ENCODE assay signal across 21 mouse cellular contexts in genomic region chr5:4580185-4580839, GRCm38 (mm10).
"Had no signal": no experiment of that assay in that cellular context is flagged by ENCODE, and none has a peak within 500 bp of the region (broad histone marks: within the 10 kb centered on the region; RNA-seq: fewer than 3 reads in every experiment).

No protein-coding gene starts in this region.

- H3K27me3 ChIP-seq: kidney, embryonic 15.5 days; limb, embryonic 12.5 days; limb, embryonic 15.5 days; neural tube, embryonic 13.5 days; stomach, embryonic 15.5 days had no signal

- DNase-seq: kidney, adult 11 months; kidney, adult 8-10 months; kidney, postnatal 10 days; kidney, postnatal 36 days; left cerebral cortex, postnatal 4 days; liver, postnatal 0 days; lung, embryonic 14.5 days; retina, postnatal 1 day; right cerebral cortex, postnatal 25 days; spleen, adult 18-20 months; thymus, postnatal 25 days had no signal

- H3K4me3 ChIP-seq: kidney, embryonic 15.5 days; limb, embryonic 12.5 days; limb, embryonic 15.5 days; myocyte; neural tube, embryonic 13.5 days; stomach, embryonic 15.5 days had no signal

- H3K9ac ChIP-seq: kidney, embryonic 15.5 days; limb, embryonic 12.5 days; limb, embryonic 15.5 days; liver, embryonic 14.5 days; liver, postnatal 0 days; lung, embryonic 14.5 days; neural tube, embryonic 13.5 days; stomach, embryonic 15.5 days had no signal

- H3K36me3 ChIP-seq: kidney, embryonic 15.5 days; limb, embryonic 12.5 days; limb, embryonic 15.5 days; neural tube, embryonic 13.5 days; stomach, embryonic 15.5 days had no signal

- H3K4me2 ChIP-seq: kidney, embryonic 15.5 days; limb, embryonic 12.5 days; limb, embryonic 15.5 days; liver, embryonic 11.5 days; lung, embryonic 14.5 days; neural tube, embryonic 13.5 days; stomach, embryonic 15.5 days had no signal

- H3K9me3 ChIP-seq: kidney, embryonic 15.5 days; limb, embryonic 12.5 days; limb, embryonic 15.5 days; neural tube, embryonic 13.5 days; stomach, embryonic 15.5 days had no signal

- H3K4me1 ChIP-seq: kidney, embryonic 15.5 days; limb, embryonic 12.5 days; limb, embryonic 15.5 days; neural tube, embryonic 13.5 days; stomach, embryonic 15.5 days had no signal

- H3K27ac ChIP-seq: kidney, embryonic 15.5 days; limb, embryonic 12.5 days; limb, embryonic 15.5 days; liver, embryonic 14.5 days; macrophage; neural tube, embryonic 13.5 days; stomach, embryonic 15.5 days had no signal

- ATAC-seq: liver, postnatal 0 days; lung, postnatal 0 days had no signal
